Mouse (Mus musculus) ES-E14 (cell line): ENCODE data around the gene Dennd4a. TPM values are rescaled to one million over a fixed set of nuclear protein-coding genes. Genes with fewer than 3 reads are reported as not detected.

Experiments
- DNase-seq: peaks from one replicate; pipeline ENCODE4 v3.0.0-alpha.2; 2013; ENCODE audit warnings: low read depth, low spot score
- H3K27ac ChIP-seq: 2 replicates; pipeline ENCODE4 v1.5.1; 2012; ENCODE audit warnings: low read depth, mild to moderate bottlenecking, low read length, moderate library complexity, mixed read lengths; ENCODE audit not compliant: poor library complexity, insufficient read depth, severe bottlenecking
- H3K36me3 ChIP-seq: 2 replicates; pipeline ENCODE4 v1.6.1; 2012; ENCODE audit warnings: mild to moderate bottlenecking, low read length, moderate library complexity, mixed read lengths; ENCODE audit not compliant: control insufficient read depth, poor library complexity, insufficient read depth, severe bottlenecking
- H3K4me1 ChIP-seq, 2 experiments: fragments of 150-350 bp in 1 of 2; sonication (generic) in 1 of 2; 2 replicates each; pipeline ENCODE4 v1.6.1; 2012; ENCODE audit warnings: low read length in 2 of 2, mild to moderate bottlenecking in 1 of 2, mixed read lengths in 1 of 2; ENCODE audit not compliant: control insufficient read depth in 2 of 2, insufficient read depth in 2 of 2, poor library complexity in 1 of 2
- H3K4me3 ChIP-seq, 2 experiments: fragments of 150-350 bp in 1 of 2; sonication (generic) in 1 of 2; 2 replicates each; pipeline ENCODE4 v1.5.1; 2012; ENCODE audit warnings: low read length in 2 of 2, low read depth in 1 of 2, mild to moderate bottlenecking in 1 of 2, mixed read lengths in 1 of 2; ENCODE audit not compliant: insufficient read depth in 1 of 2, poor library complexity in 1 of 2, severe bottlenecking in 1 of 2
- H3K9ac ChIP-seq: 2 replicates; pipeline ENCODE4 v1.6.1; 2012; ENCODE audit warnings: low read depth, mild to moderate bottlenecking, low read length, mixed read lengths; ENCODE audit not compliant: poor library complexity, insufficient read depth, severe bottlenecking
- H3K9me3 ChIP-seq: fragments of 150-350 bp; sonication (generic); 2 replicates; pipeline ENCODE4 v1.6.1; 2012; ENCODE audit warnings: low read depth, mild to moderate bottlenecking, low read length; ENCODE audit not compliant: control insufficient read depth, insufficient read depth
- CHD2 ChIP-seq: IDR thresholded peaks from 2 replicates; pipeline ENCODE4 v1.6.1; 2014; ENCODE audit warnings: mild to moderate bottlenecking, low read depth, low read length, inconsistent platforms
- HCFC1 ChIP-seq: IDR thresholded peaks from 2 replicates; pipeline ENCODE4 v1.6.1; 2012; ENCODE audit warnings: low read length, inconsistent platforms, borderline replicate concordance; ENCODE audit not compliant: insufficient read depth
- MAFK ChIP-seq: IDR thresholded peaks from 2 replicates; pipeline ENCODE4 v1.6.1; 2014; ENCODE audit warnings: mild to moderate bottlenecking, low read depth, low read length, inconsistent platforms; ENCODE audit not compliant: insufficient read depth
- ZC3H11A ChIP-seq: IDR thresholded peaks from 2 replicates; pipeline ENCODE4 v1.6.1; 2012; ENCODE audit warnings: low read depth, mild to moderate bottlenecking, inconsistent platforms, low read length, borderline replicate concordance
- ZNF384 ChIP-seq: IDR thresholded peaks from 2 replicates; pipeline ENCODE4 v1.6.1; 2012; ENCODE audit warnings: low read depth, low read length, inconsistent platforms
- in situ Hi-C, 2 experiments: fragments of 600-800 bp; cut with MboI; formaldehyde crosslinking; loops; one replicate each; pipeline ENCODE4 v1.15.1; 2025; ENCODE audit warnings: low sequenced_read_pairs in 2 of 2, inconsistent platforms in 1 of 2; ENCODE audit not compliant: unreplicated experiment in 2 of 2
- total RNA-seq: library from RNA; depleted of rRNA; stranded (reverse); fragments of 300-350 nt; gene quantifications from 2 replicates; pipeline ENCODE4 v1.2.3, GENCODE M21; 2012; rRNA removed

Dennd4a gene
- total RNA-seq: 3.7 and 5.4 TPM in 2 replicates

- H3K9me3 ChIP-seq: no peaks in the 10 kb centered on the region
- in situ Hi-C loops: no loop called here
- H3K4me3 ChIP-seq: peak within 1 kb of the TSS; percentile 95 to 100
- no peaks in the 10 kb centered on the region for H3K36me3 ChIP-seq
- peaks cover 0 to 1% of the 10 kb centered on the region in 2 experiments; a peak in 1 of 4 replicates for H3K4me1 ChIP-seq
- peak; percentile 99 for DNase-seq
- H3K9ac ChIP-seq: peak within 1 kb of the TSS; percentile 87
- TF ChIP-seq HCFC1 (no peak), ZC3H11A (no peak), MAFK (no peak), ZNF384 (no peak)
- H3K27ac ChIP-seq: peak within 1 kb of the TSS; percentile 37; the same call in 1 of the 2 replicates
Observed at GRCm38 (mm10) chr9:64810822-64811537, at the start of gene Dennd4a. TSS of gene Dennd4a (plus strand) at chr9:64811340.

GRCm38 (mm10) chr9:64764824-64765223 is 46.3 kb upstream of the Dennd4a start:
- TF ChIP-seq ZNF384 (no peak), HCFC1 (no peak), CHD2 (no peak), ZC3H11A (no peak), MAFK (no peak)
- Histone ChIP-seq H3K4me1 (no peaks in the 10 kb centered on the region), H3K27ac (no peak overlapping the region), H3K9me3 (no peaks in the 10 kb centered on the region), H3K9ac (no peak overlapping the region), H3K36me3 (no peaks in the 10 kb centered on the region), H3K4me3 (no peak overlapping the region)
- DNase-seq: no peak
- in situ Hi-C loops: no loop called here

- in situ Hi-C loops: no loop called here
- Histone ChIP-seq H3K9me3 (no peaks in the 10 kb centered on the region), H3K9ac (no peak overlapping the region), H3K36me3 (no peaks in the 10 kb centered on the region), H3K27ac (no peak overlapping the region), H3K4me3 (no peak overlapping the region), H3K4me1 (no peaks in the 10 kb centered on the region)
- DNase-seq: no peak
- TF ChIP-seq HCFC1 (no peak), ZC3H11A (no peak), ZNF384 (no peak), CHD2 (no peak), MAFK (no peak)
Observed at GRCm38 (mm10) chr9:64766136-64766535, 45.0 kb upstream of the Dennd4a start.

- TF ChIP-seq HCFC1: no peak
- TF ChIP-seq MAFK: no peak
- TF ChIP-seq ZNF384: no peak
- no peak for TF ChIP-seq ZC3H11A
- TF ChIP-seq CHD2: no peak
- no peak for DNase-seq
- H3K27ac ChIP-seq: no peak overlapping the region
- H3K9me3 ChIP-seq: no peaks in the 10 kb centered on the region
- H3K4me3 ChIP-seq: no peak overlapping the region
- H3K4me1 ChIP-seq: no peaks in the 10 kb centered on the region
- in situ Hi-C loops: no loop called here
- no peak overlapping the region for H3K9ac ChIP-seq
- H3K36me3 ChIP-seq: no peaks in the 10 kb centered on the region
Observed at GRCm38 (mm10) chr9:64767796-64768195, 43.3 kb upstream of the Dennd4a start.
